Mouse (Mus musculus) brain, adult 2 months (tissue): ENCODE measurements around the gene Zfp281.

ENCODE experiments used
- DNase-seq: peaks from one replicate; pipeline ENCODE4 v3.0.0; 2011; ENCODE audit warnings: low read depth, low spot score

Zfp281 gene

GRCm38 (mm10) chr1:136613300-136613751 is 11.4 kb upstream of the Zfp281 start:
- DNase-seq: peak; percentile 90

- DNase-seq: no peak
These were observed 9.8 kb upstream of the Zfp281 start for GRCm38 (mm10) chr1:136614748-136615440.

- DNase-seq: no peak
These were observed 7.4 kb upstream of the Zfp281 start for GRCm38 (mm10) chr1:136617163-136617788.

DNA sequence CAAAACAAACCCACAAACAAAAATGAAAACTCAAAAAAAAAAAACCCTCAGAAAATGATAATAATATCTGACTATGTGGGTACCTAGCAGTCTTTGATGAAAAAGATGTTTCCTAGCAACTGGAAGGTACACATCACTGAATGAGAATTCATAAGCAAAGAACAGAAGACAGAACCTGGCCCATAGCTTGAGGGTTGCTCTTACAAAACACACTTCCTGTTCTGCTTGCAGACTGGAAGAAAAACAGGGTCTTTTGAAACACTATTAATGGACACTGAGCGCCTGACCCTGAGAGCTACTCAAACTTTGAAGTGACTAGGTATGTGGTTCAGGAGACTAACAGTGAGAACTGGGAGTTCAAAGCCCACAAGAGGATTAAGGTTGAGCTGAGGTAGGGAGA is 6.1 kb upstream of the Zfp281 start:
- no peak for DNase-seq

- peak; percentile 67 for DNase-seq
These were observed 556 bp downstream of the Zfp281 start for GRCm38 (mm10) chr1:136625019-136625895.

- peak; percentile 22 for DNase-seq
These were observed 1.4 kb downstream of the Zfp281 start for GRCm38 (mm10) chr1:136626141-136626540.

DNA sequence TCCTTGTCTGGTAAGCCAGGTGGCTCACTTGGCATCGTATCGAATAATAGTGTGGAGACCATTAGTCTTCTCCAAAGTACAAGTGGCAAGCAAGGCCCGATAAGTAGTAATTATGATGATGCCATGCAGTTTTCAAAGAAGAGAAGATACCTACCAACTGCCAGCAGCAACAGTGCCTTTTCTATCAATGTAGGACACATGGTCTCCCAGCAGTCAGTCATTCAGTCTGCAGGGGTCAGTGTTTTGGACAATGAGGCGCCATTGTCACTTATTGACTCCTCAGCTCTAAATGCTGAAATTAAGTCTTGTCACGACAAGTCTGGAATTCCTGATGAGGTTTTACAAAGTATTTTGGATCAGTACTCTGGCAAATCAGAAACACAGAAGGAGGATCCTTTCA is 2.1 kb downstream of the Zfp281 start:
- DNase-seq: peak; percentile 48

GRCm38 (mm10) chr1:136627591-136627990 is 2.9 kb downstream of the Zfp281 start:
- no peak for DNase-seq

GRCm38 (mm10) chr1:136632891-136633290 is 8.2 kb downstream of the Zfp281 start:
- no peak for DNase-seq

DNA sequence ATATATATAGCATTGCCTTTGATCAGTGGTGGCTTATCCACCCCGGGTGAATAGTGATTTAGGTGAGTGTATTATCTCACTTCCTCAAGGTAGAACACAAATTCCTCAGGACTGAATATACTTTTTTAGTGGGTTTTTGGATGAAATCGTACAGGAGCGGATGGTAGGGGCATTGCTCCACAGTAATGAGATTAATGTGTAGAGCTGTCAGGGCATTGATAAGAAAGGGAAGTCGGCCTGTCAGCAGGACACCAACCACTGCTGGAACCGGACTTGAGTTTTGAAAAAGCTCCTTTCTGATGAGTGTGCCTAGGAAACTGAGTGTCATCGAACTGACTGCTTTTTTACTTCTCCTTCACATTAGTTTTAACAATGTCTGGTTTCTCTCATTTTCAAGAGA is 10.9 kb downstream of the Zfp281 start:
- no peak for DNase-seq

DNA sequence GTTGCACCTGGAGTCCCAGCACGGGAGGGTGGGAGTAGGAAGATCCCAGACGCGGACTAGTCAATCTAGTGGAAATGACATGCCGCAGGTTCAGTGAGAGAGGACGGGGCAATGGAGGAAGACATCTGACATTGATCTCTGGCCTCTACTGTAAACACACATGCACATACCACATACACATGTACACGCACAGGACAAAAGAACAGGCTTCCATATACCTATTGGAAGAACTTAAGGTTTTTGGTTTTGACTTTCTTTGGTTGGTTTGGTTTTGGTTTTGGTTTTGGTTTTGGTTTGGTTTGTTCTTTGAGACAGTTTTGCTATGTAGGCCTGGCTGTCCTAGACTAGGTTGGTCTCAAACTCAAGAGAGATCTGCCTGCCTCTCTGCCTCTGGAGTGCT is 12.2 kb downstream of the Zfp281 start:
- DNase-seq: no peak

DNA sequence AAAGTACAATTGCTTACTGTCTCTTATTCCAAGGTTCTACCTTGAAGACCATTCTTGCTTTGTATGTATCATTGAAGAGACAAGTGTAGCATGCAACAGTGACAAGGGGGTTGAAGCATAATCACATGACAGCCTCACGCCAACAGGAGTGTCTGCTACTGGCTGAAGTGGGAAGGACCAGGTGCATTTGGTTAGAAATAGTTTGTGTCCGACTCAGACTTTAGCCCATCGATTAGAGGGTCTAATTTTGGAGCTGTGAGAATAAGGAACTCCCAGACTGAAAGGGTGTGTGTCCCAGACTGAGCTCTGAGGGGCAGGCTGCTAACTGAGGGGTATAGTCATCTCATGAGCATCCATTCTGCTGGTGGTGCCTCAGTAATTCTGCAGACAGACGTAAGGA is 13.0 kb downstream of the Zfp281 start:
- no peak for DNase-seq

DNA sequence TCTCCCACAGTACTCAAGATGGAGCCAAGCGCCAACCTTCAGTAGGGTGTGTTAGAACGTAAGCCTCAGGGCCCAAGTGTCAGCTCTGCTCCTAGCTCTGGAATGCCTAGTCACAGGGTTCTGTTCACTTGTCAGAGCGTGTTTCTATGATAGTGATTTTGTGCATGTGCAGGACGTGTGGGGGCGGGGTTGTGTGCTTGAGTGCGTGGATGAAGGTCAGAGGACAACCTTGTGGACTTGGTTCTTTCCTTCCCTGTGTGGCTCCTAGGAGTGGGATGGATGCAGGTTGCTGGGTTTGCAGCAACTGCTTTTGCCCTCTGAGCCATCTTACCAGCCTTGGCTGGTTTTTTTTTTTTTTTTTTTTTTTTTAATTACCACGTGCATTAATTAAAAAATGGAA is 13.5 kb downstream of the Zfp281 start:
- DNase-seq: no peak

DNA sequence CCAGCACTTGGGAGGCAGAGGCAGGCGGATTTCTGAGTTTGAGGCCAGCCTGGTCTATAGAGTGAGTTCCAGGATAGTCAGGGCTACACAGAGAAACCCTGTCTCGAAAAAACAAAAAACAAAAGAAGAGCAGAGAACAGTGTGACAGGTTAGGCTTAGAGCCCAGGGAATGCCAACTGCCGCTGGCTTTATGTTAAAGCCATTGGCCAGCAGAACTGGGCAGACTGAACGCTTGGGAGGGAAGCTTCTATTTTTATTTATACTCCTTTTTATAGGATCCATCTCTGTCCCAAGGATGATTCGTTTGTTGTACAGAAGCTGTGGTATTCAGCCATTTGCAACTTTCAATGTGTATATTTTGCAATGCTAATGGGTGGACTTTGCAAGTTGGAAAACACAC is 14.0 kb downstream of the Zfp281 start:
- DNase-seq: peak; percentile 68

GRCm38 (mm10) chr1:136639221-136639620 is 14.5 kb downstream of the Zfp281 start:
- no peak for DNase-seq

- no peak for DNase-seq
These were observed 18.0 kb downstream of the Zfp281 start for GRCm38 (mm10) chr1:136642701-136643100.

GRCm38 (mm10) chr1:136644486-136644885 is 19.8 kb downstream of the Zfp281 start:
- no peak for DNase-seq

DNA sequence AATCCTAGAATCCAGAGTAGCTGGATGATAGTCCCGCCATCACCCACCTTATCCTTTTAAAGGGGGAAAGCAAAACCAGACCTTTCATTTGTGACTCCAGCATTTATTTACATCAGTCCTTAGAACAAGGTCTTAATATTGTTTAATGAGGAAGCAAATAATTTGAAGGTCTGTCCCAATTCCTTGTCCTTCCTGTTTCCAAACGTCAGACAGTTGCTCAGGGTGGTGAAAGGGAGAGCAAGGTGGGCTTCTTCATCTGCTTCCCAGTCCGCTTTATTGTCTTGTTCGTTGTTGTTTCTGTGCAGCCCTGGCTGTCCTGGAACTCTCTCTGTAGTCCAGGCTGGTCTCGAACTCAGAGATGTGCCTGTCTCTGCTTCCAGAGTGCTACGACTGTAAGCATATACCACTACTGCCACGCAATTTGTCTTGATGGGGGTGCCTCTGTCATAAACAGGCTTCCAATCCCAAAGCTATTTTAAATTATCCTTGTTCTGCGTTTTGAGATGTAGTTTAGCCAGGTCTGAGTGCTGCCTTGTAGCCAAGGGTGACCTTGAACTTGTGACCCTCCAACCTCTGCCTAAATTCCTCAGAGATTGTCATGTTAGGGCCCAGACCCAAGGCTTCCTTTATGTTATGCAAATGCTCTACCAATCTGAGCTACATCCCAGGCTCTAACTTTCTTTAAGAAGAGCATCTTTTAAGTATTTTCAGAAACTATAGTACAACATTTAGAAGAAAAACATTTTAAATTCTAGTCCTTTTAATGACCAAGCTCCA is 21.3 kb downstream of the Zfp281 start:
- no peak for DNase-seq

- DNase-seq: no peak
These were observed 27.4 kb downstream of the Zfp281 start for GRCm38 (mm10) chr1:136652066-136652465.

- DNase-seq: no peak
These were observed 28.8 kb downstream of the Zfp281 start for GRCm38 (mm10) chr1:136653526-136653925.

DNA sequence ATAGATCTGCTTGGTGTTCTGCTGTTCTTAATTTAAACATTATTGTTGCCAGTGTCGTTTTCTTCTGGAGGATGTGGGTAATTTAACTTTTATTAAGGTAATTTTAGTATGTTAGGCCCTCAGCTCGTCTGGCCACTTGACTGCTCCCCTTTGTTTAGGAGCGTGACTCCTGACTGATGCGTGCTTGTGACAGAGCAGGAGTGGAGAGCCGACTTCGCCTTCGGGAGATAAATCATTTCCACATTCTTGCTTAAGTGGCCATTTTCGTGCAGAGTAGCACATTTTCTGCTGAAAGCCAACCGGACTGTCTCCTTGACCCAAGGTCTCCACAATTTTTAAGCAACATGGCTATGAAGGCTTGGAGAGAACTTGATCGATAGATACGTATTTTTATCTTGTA is 29.7 kb downstream of the Zfp281 start:
- DNase-seq: no peak

- DNase-seq: peak; percentile 53
These were observed 31.9 kb downstream of the Zfp281 start for GRCm38 (mm10) chr1:136656619-136657018.
